ENCODE assay signal across 9 mouse cellular contexts in genomic region chr5:21608311-21609304, GRCm38 (mm10). TPM values are rescaled to one million over a fixed set of nuclear protein-coding genes. Genes with fewer than 3 reads are reported as not detected.
A peak's percentile ranks its signal among the peaks of the same experiment; 100 is the strongest.
DNase-seq lines count a peak whose midpoint lies in the region; ATAC-seq and TF ChIP-seq lines count a peak whose summit lies in the region.
"Had no signal": no experiment of that assay in that cellular context is flagged by ENCODE, and none has a peak within 500 bp of the region (broad histone marks: within the 10 kb centered on the region; RNA-seq: fewer than 3 reads in every experiment).

No protein-coding gene starts in this region.

- no peak for TF ChIP-seq EP300 in lung, postnatal 0 days (IDR thresholded peaks at IDR 0.05)

- 69% methylated on average over 12 of the region's 12 CpGs for WGBS in neural tube, embryonic 15.5 days
- 81% methylated on average over 12 of the region's 12 CpGs for WGBS in midbrain, embryonic 10.5 days
- 67% methylated on average over 12 of the region's 12 CpGs for WGBS in lung, postnatal 0 days

- peak; percentile 17 for DNase-seq in neural tube, embryonic 10.5 days (ENCODE audit: extremely low spot score, low spot score)
- DNase-seq in cerebellum, postnatal 36 days, result peak; percentile 29
- peak; percentile 24 for DNase-seq in layer of hippocampus, adult 9-10 months (ENCODE audit: low spot score)
- peak; percentile 12 for DNase-seq in right cerebral cortex, postnatal 36 days (ENCODE audit: low spot score in 2 of 2)
- DNase-seq in c-Kit-positive CD71-positive TER-119-positive erythroid progenitor cells, embryonic 14.5 days (ENCODE audit: low spot score), result no peak
- no peak for DNase-seq in midbrain, embryonic 10.5 days (ENCODE audit: low spot score)
- DNase-seq in lung, postnatal 0 days (ENCODE audit: low spot score), result no peak

- no peak overlapping the region for H3K4me2 ChIP-seq in neural tube, embryonic 15.5 days
- H3K4me2 ChIP-seq in lung, postnatal 0 days (replicated peaks; ENCODE audit: low read depth, low read length), result no peak overlapping the region
- H3K4me2 ChIP-seq: limb, embryonic 12.5 days had no signal

- ATAC-seq in neural tube, embryonic 15.5 days (ENCODE audit: low FRiP score), result no peak
- ATAC-seq in lung, postnatal 0 days, result no peak

- no peak for TF ChIP-seq CTCF in lung, postnatal 0 days (IDR thresholded peaks at IDR 0.05)

- no peak overlapping the region for H3K27ac ChIP-seq in neural tube, embryonic 15.5 days (replicated peaks)
- no peak overlapping the region for H3K27ac ChIP-seq in midbrain, embryonic 10.5 days (replicated peaks)
- H3K27ac ChIP-seq in lung, postnatal 0 days (ENCODE audit: low read length), result no peak overlapping the region
- H3K27ac ChIP-seq: limb, embryonic 12.5 days had no signal

- H3K9ac ChIP-seq in neural tube, embryonic 15.5 days (replicated peaks), result no peak overlapping the region
- no peak overlapping the region for H3K9ac ChIP-seq in lung, postnatal 0 days (replicated peaks; ENCODE audit: low read depth)
- H3K9ac ChIP-seq: limb, embryonic 12.5 days had no signal

- H3K4me1 ChIP-seq in neural tube, embryonic 15.5 days, result no peaks in the 10 kb centered on the region
- H3K4me1 ChIP-seq in midbrain, embryonic 10.5 days, result no peaks in the 10 kb centered on the region
- no peaks in the 10 kb centered on the region for H3K4me1 ChIP-seq in lung, postnatal 0 days (ENCODE audit: insufficient read depth, low read depth, low read length)

- H3K4me3 ChIP-seq in neural tube, embryonic 15.5 days (replicated peaks), result no peak overlapping the region
- H3K4me3 ChIP-seq in midbrain, embryonic 10.5 days, result no peak overlapping the region
- no peak overlapping the region for H3K4me3 ChIP-seq in lung, postnatal 0 days (ENCODE audit: low read depth, low read length)
- H3K4me3 ChIP-seq: limb, embryonic 12.5 days had no signal

- no peaks in the 10 kb centered on the region for H3K27me3 ChIP-seq in neural tube, embryonic 15.5 days (replicated peaks)
- H3K27me3 ChIP-seq in midbrain, embryonic 10.5 days (ENCODE audit: low read depth, poor library complexity, severe bottlenecking), result no peaks in the 10 kb centered on the region
- no peaks in the 10 kb centered on the region for H3K27me3 ChIP-seq in lung, postnatal 0 days (replicated peaks; ENCODE audit: insufficient read depth, low read length)
- H3K27me3 ChIP-seq: limb, embryonic 12.5 days had no signal

- H3K9me3 ChIP-seq in neural tube, embryonic 15.5 days (replicated peaks), result no peaks in the 10 kb centered on the region
- H3K9me3 ChIP-seq in midbrain, embryonic 10.5 days (replicated peaks), result no peaks in the 10 kb centered on the region
- no peaks in the 10 kb centered on the region for H3K9me3 ChIP-seq in lung, postnatal 0 days (ENCODE audit: low read length)
- H3K9me3 ChIP-seq: limb, embryonic 12.5 days had no signal

- H3K36me3 ChIP-seq in neural tube, embryonic 15.5 days, result no peaks in the 10 kb centered on the region
- no peaks in the 10 kb centered on the region for H3K36me3 ChIP-seq in midbrain, embryonic 10.5 days
- no peaks in the 10 kb centered on the region for H3K36me3 ChIP-seq in lung, postnatal 0 days (ENCODE audit: insufficient read depth, low read length)
- H3K36me3 ChIP-seq: limb, embryonic 12.5 days had no signal

RNA-seq across cellular contexts. Expression of gene Fbxl13, which starts 36.8 kb away (rescaled TPM):
- polyA plus RNA-seq in neural tube, embryonic 15.5 days (2015; fragmentation: Nextera tagmentation; extraction: Ambion mirVana), result 0.08 and 0.13 TPM in 2 replicates
- 0.15 and 0.48 TPM in 2 replicates for polyA plus RNA-seq in midbrain, embryonic 10.5 days (2016; fragmentation: Nextera tagmentation; extraction: Ambion mirVana)
- polyA plus RNA-seq in lung, postnatal 0 days (2015; fragmentation: Nextera tagmentation; extraction: Ambion mirVana), result 1.1 and 1.2 TPM in 2 replicates

RNA-seq across cellular contexts. Expression of gene Armc10, which starts 37.0 kb away (rescaled TPM):
- polyA plus RNA-seq in neural tube, embryonic 15.5 days (2015; fragmentation: Nextera tagmentation; extraction: Ambion mirVana), result 41.3 and 44.2 TPM in 2 replicates
- 66.9 and 74.4 TPM in 2 replicates for polyA plus RNA-seq in midbrain, embryonic 10.5 days (2016; fragmentation: Nextera tagmentation; extraction: Ambion mirVana)
- 30.1 and 33.4 TPM in 2 replicates for polyA plus RNA-seq in lung, postnatal 0 days (2015; fragmentation: Nextera tagmentation; extraction: Ambion mirVana)

Comparison
In these comparisons a context has a peak if more than half of its experiments do, and no peak if none do; other contexts are left out.
1. DNase-seq: peak in neural tube, embryonic 10.5 days (single experiment), cerebellum, postnatal 36 days (2 of 2), layer of hippocampus, adult 9-10 months (single experiment) and right cerebral cortex, postnatal 36 days (2 of 2); none in c-Kit-positive CD71-positive TER-119-positive erythroid progenitor cells, embryonic 14.5 days (single experiment), midbrain, embryonic 10.5 days (single experiment) and lung, postnatal 0 days (single experiment).